Mouse (Mus musculus): ENCODE data around the gene Coa7. TPM values are rescaled to one million over a fixed set of nuclear protein-coding genes. Genes with fewer than 3 reads are reported as not detected.

The Coa7 gene
- polyA plus RNA-seq, 1 experiment from 2014 or later: 21.9 TPM

DNA sequence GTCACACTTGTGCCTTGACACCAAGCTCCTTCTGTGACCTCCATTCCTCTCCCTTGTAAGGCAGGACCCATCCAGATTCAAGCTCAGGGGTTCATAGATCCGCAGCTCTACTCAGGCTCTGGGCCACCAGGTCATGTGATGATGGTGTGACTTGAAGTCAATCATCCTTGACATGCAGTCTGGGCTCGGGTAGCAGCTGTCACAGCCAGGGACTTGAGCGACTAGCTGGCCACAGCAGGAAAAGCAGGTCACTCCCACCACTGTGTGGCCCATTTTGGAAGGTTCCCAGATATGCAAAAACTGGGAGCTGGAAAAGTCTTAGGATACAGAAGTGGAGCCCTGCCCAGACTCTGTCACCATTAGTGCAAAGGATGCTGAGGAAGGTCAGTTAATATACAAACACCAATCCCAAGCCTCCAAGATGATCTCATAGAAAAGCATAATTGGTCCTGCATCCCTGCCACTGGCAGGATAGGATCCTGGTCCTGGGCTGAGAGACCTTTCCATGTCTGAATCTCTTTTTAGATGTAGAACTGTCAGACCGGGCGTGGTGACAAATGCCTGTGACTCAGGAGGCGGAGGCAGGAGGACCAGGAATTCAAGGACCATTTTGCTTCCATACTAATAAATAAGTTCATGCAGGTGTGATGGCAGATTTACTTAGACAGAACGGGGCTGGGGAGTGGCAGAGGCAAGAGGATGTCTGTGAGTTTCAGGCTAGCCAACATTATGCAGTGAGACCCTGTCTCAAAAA lies 7.1 kb upstream of the Coa7 start:
- no peak overlapping the region for H3K9ac ChIP-seq
- H3K27me3 ChIP-seq: no peaks in the 10 kb centered on the region
- no peak overlapping the region for H3K27ac ChIP-seq (replicated peaks)
- no peaks in the 10 kb centered on the region for H3K9me3 ChIP-seq (replicated peaks)
- H3K4me2 ChIP-seq: no peak overlapping the region
- H3K4me1 ChIP-seq (replicated peaks): peaks cover 20% of the 10 kb centered on the region
- no peak overlapping the region for H3K4me3 ChIP-seq (replicated peaks)
- ATAC-seq (ENCODE audit: insufficient read depth): no peak
- H3K36me3 ChIP-seq (replicated peaks): no peaks in the 10 kb centered on the region
- 64% methylated on average over 7 of the region's 7 CpGs for WGBS (ENCODE audit: insufficient replicate concordance)

DNA sequence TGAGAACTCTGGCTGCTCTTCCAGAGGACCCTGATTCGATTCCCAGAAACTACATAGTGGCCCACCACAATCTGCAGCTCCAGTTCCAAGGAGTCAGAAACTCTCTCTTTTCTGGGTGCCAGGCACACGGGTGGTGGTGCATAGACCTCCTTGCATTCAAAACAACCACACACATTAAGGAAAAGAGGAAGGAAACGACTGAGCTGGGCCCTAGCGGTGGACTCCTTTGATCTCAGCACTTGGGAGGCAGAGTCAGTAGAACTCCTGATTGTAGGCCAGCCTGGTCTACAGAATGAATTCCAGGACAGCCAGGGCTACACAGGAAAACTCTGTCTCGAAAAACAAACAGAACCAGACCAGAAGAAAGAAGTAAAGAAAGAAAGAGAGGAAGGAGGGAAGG lies 4.4 kb upstream of the Coa7 start:
- H3K27me3 ChIP-seq: no peaks in the 10 kb centered on the region
- H3K4me2 ChIP-seq: no peak overlapping the region
- WGBS (ENCODE audit: insufficient replicate concordance): 35% methylated on average over 5 of the region's 5 CpGs
- ATAC-seq (ENCODE audit: insufficient read depth): no peak
- no peak overlapping the region for H3K9ac ChIP-seq
- peaks cover 18% of the 10 kb centered on the region for H3K4me1 ChIP-seq (replicated peaks)
- no peak overlapping the region for H3K27ac ChIP-seq (replicated peaks)
- H3K4me3 ChIP-seq (replicated peaks): no peak overlapping the region
- no peaks in the 10 kb centered on the region for H3K9me3 ChIP-seq (replicated peaks)
- no peaks in the 10 kb centered on the region for H3K36me3 ChIP-seq (replicated peaks)

DNA sequence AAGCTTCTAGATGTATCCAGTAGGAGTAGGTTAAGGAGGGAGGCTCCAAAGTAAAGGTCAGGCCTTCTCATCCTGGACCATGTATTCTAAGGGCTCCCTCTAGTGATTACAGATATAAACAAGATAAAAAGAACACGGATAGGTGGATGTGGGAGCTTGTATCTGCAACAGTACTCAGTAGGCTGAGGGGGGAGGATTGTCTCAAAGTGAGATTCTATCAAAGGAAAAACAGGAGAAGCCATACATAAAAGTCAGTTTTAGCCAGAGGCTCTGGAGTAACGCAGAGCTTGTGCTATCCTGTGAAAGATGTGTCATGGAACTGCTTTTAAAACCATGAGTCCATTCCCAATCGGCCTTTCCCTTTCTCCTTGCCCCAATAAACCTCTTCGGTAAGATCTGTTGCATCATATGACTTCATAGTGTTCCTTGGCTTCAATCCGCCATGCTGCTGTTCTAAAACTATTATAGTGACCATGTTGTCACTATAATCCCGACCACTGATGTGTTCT lies 815 bp upstream of the Coa7 start:
- no peak overlapping the region for H3K9ac ChIP-seq
- ATAC-seq (ENCODE audit: insufficient read depth): no peak
- 29% methylated on average over 6 of the region's 6 CpGs for WGBS (ENCODE audit: insufficient replicate concordance)

DNA sequence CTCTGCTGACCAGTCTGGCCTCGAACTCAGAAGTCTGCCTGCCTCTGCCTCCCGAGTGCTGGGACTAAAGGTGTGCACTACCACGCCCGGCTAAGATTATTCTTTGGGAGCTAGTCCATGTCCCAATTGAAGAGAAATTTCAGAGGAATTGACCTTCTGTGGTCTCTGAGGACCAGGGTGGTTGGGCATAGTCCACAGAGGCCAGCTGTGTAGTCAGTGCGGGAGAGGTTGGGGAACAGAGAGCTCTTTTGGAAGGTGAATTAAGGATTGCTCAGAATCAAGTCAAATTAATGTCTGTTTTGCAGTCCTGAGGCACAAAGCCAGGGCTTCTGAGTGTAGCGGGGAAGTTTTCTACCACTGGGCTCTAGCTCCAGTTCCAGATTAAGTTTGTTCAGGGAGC lies 1.9 kb downstream of the Coa7 start:
- ATAC-seq (ENCODE audit: insufficient read depth): no peak
- H3K36me3 ChIP-seq (replicated peaks): peaks cover 9% of the 10 kb centered on the region; the same call in 1 of the 2 replicates
- 0 out of 2 replicates have a peak overlapping the region, but pooled peaks have one; percentile 1 for H3K27ac ChIP-seq (replicated peaks)
- H3K4me1 ChIP-seq (replicated peaks): peaks cover 33% of the 10 kb centered on the region
- H3K27me3 ChIP-seq: no peaks in the 10 kb centered on the region
- WGBS (ENCODE audit: insufficient replicate concordance): 75% methylated on average over 6 of the region's 6 CpGs
- no peak overlapping the region for H3K4me3 ChIP-seq (replicated peaks)
- H3K4me2 ChIP-seq: no peak overlapping the region
- H3K9ac ChIP-seq: no peak overlapping the region
- no peaks in the 10 kb centered on the region for H3K9me3 ChIP-seq (replicated peaks)

More for the DNA sequence above, 815 bp upstream of the Coa7 start:
- Histone ChIP-seq H3K9me3 (replicated peaks) (no peaks in the 10 kb centered on the region), H3K27ac (replicated peaks) (0 out of 2 replicates have a peak overlapping the region, but pooled peaks have one; percentile 87), H3K4me2 (peak overlapping the region; percentile 77), H3K36me3 (replicated peaks) (no peaks in the 10 kb centered on the region), H3K4me1 (replicated peaks) (peaks cover 32% of the 10 kb centered on the region), H3K4me3 (replicated peaks) (peak overlapping the region; percentile 78), H3K27me3 (no peaks in the 10 kb centered on the region)

DNA sequence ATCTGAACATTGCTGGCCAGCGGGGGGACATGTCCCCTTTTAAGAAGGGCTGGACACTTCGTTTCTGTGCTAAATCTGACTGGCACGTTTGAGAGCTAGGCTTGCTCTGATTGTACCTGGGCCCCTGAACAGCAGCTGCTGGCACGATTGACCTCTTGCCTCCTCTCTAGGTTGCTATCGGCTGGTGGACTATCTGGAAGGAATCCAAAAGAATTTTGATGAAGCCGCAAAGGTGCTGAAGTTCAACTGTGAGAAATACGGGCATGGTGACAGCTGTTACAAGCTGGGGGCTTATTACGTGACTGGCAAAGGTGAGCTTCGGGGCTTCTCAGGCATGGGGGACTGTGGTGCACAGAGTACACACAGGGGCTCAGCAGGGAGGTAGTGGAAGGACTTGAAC lies 4.1 kb downstream of the Coa7 start:
- Histone ChIP-seq H3K36me3 (replicated peaks) (peaks cover 15% of the 10 kb centered on the region), H3K4me2 (no peak overlapping the region), H3K9me3 (replicated peaks) (no peaks in the 10 kb centered on the region), H3K9ac (no peak overlapping the region), H3K4me1 (replicated peaks) (peaks cover 33% of the 10 kb centered on the region), H3K27me3 (no peaks in the 10 kb centered on the region), H3K4me3 (replicated peaks) (no peak overlapping the region), H3K27ac (replicated peaks) (peak overlapping the region; percentile 66)
- WGBS (ENCODE audit: insufficient replicate concordance): 76% methylated on average over 9 of the region's 9 CpGs
- no peak for ATAC-seq (ENCODE audit: insufficient read depth)

DNA sequence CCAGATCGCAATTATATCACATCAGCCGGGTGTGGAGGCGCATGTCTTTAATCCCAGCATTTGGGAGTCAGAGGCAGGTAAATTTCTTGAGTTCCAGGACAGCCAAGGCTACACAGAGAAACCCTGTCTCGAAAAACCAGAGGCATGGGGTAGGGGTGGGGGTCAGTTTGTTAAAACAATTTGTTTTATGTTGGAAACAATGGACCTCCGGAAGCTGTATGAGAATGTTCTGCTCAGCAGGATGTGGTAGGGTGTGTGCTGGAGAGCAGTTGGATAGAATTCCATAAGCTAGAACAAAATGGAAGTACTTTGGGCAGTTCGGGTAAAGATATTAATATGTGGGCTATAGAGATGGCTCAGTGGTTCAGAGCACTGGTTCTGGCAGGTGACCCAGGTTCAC lies 7.5 kb downstream of the Coa7 start:
- H3K27ac ChIP-seq (replicated peaks): no peak overlapping the region
- H3K36me3 ChIP-seq (replicated peaks): peaks cover 29% of the 10 kb centered on the region
- peaks cover 17% of the 10 kb centered on the region for H3K4me1 ChIP-seq (replicated peaks)
- no peaks in the 10 kb centered on the region for H3K27me3 ChIP-seq
- ATAC-seq (ENCODE audit: insufficient read depth): no peak
- 81% methylated on average over 6 of the region's 6 CpGs for WGBS (ENCODE audit: insufficient replicate concordance)
- no peaks in the 10 kb centered on the region for H3K9me3 ChIP-seq (replicated peaks)
- H3K4me2 ChIP-seq: no peak overlapping the region
- H3K4me3 ChIP-seq (replicated peaks): no peak overlapping the region
- H3K9ac ChIP-seq: no peak overlapping the region

DNA sequence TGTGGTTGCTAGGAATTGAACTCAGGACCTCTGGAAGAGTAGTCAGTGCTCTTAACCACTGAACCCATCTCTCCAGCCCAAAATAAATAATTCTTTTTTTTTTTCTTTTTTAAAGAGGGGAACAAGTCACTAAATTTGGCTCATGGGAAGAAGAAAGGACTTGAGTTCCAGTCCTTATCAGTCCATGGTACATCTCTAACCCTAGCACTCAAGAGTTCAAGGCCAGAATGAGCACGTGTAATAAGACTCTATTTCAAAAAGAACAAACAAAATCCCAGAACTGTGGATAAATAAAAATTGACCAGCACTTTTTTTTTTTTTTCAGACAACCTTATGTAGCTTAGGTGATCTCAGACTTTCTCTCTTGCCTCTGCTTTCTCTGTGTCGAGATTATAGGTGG lies 8.8 kb downstream of the Coa7 start:
- H3K9me3 ChIP-seq (replicated peaks): no peaks in the 10 kb centered on the region
- no peak overlapping the region for H3K27ac ChIP-seq (replicated peaks)
- H3K27me3 ChIP-seq: no peaks in the 10 kb centered on the region
- no peak overlapping the region for H3K4me2 ChIP-seq
- ATAC-seq (ENCODE audit: insufficient read depth): no peak
- peaks cover 10% of the 10 kb centered on the region for H3K4me1 ChIP-seq (replicated peaks)
- H3K4me3 ChIP-seq (replicated peaks): no peak overlapping the region
- H3K36me3 ChIP-seq (replicated peaks): peaks cover 29% of the 10 kb centered on the region
- WGBS (ENCODE audit: insufficient replicate concordance): 58% methylated on average over 2 of the region's 2 CpGs
- H3K9ac ChIP-seq: no peak overlapping the region

DNA sequence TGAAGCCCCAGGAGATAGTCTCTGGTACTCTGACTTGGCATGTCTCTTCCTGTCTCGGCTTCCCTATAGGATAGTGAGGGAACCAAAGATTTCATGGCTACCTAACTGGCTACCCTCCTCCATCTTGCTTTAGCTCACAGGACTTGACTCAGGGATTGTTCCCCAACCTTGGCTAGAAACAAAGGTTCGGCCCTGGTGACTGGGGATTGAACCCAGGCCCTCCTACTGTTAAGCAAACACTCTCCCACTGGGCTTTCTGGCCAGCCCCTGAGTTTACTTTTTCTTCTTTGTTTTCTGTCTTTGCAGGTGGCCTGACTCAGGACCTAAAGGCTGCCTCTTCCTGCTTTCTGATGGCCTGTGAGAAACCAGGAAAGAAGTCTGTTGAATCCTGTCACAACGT lies 9.9 kb downstream of the Coa7 start:
- Histone ChIP-seq H3K36me3 (replicated peaks) (peaks cover 27% of the 10 kb centered on the region), H3K9ac (no peak overlapping the region), H3K4me2 (no peak overlapping the region), H3K4me1 (replicated peaks) (peaks cover 8% of the 10 kb centered on the region), H3K9me3 (replicated peaks) (no peaks in the 10 kb centered on the region), H3K27ac (replicated peaks) (0 out of 2 replicates have a peak overlapping the region, but pooled peaks have one; percentile 3), H3K27me3 (no peaks in the 10 kb centered on the region), H3K4me3 (replicated peaks) (no peak overlapping the region)
- whole genome bisulfite sequencing (ENCODE audit: insufficient replicate concordance): 68% methylated on average over 3 of the region's 3 CpGs
- ATAC-seq (ENCODE audit: insufficient read depth): 0 out of 2 replicates have a peak, but pooled peaks have one; percentile 8

DNA sequence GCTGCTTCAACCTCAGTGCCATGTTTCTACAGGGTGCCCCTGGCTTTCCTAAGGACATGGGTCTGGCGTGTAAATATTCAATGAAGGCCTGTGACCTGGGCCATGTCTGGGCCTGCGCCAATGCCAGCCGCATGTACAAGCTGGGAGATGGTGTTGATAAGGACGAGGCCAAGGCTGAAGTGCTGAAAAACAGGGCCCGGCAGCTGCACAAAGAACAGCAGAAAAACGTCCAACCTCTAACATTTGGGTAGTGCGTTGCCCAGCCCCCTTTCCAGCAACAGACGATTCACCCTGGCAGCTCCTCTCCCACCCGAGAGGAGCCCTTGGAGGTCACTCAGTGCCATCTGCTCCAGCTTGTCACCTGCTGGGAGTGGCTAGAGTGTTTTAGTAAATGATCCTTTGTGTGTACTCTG lies 10.4 kb downstream of the Coa7 start:
- no peaks in the 10 kb centered on the region for H3K27me3 ChIP-seq
- 0 out of 2 replicates have a peak, but pooled peaks have one; percentile 23 for ATAC-seq (ENCODE audit: insufficient read depth)
- 0 out of 2 replicates have a peak overlapping the region, but pooled peaks have one; percentile 3 for H3K27ac ChIP-seq (replicated peaks)
- H3K4me3 ChIP-seq (replicated peaks): no peak overlapping the region
- no peak overlapping the region for H3K4me2 ChIP-seq
- no peaks in the 10 kb centered on the region for H3K9me3 ChIP-seq (replicated peaks)
- WGBS (ENCODE audit: insufficient replicate concordance): 60% methylated on average over 9 of the region's 9 CpGs
- peaks cover 25% of the 10 kb centered on the region for H3K36me3 ChIP-seq (replicated peaks)
- no peak overlapping the region for H3K9ac ChIP-seq
- H3K4me1 ChIP-seq (replicated peaks): peaks cover 8% of the 10 kb centered on the region

DNA sequence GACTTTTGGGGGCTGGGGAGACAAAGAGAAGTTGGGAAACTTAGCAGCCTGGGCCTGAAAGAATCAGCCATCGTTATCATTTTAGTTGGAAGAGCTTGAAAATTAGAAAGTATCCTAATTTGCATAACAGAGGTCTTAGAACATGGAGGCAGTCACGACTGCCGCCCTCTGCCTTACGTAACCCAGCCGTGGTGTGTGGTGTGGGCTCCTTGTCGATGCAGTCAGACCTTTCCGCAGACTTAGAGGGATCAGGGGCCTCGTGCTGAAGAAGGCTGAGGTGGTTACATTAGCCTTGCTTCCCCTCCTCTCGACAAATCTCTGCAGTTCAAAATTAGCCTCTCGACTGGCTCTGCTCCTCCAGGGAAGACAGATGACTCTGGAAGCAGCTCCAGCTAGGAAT lies 10.9 kb downstream of the Coa7 start:
- no peak overlapping the region for H3K4me2 ChIP-seq
- no peak overlapping the region for H3K4me3 ChIP-seq (replicated peaks)
- no peak overlapping the region for H3K27ac ChIP-seq (replicated peaks)
- ATAC-seq (ENCODE audit: insufficient read depth): no peak
- no peak overlapping the region for H3K9ac ChIP-seq
- no peaks in the 10 kb centered on the region for H3K9me3 ChIP-seq (replicated peaks)
- H3K36me3 ChIP-seq (replicated peaks): peaks cover 22% of the 10 kb centered on the region
- WGBS (ENCODE audit: insufficient replicate concordance): 66% methylated on average over 10 of the region's 10 CpGs
- H3K27me3 ChIP-seq: no peaks in the 10 kb centered on the region
- peaks cover 8% of the 10 kb centered on the region for H3K4me1 ChIP-seq (replicated peaks)

DNA sequence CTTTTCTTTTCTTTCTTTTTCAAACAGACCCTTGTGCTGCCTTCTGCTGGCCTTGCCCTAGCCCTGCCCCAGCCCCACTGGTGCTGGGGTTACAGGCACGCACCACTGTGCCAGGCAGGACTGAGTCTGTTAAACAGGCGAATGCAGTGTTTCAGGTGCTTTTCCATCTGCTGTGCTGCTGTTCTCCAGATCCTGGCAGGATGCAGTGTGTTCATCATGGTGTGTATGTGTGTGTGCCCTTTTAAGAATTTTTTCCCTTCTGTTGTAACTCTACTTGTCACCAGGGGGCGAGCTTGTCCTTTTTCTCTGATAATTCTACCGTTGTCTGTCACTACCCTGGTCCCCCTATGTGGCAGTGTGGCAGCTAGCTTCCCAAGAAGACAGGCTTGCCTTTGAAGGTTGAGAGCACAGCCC lies 11.3 kb downstream of the Coa7 start:
- Histone ChIP-seq H3K9me3 (replicated peaks) (no peaks in the 10 kb centered on the region), H3K9ac (no peak overlapping the region), H3K4me2 (no peak overlapping the region), H3K36me3 (replicated peaks) (peaks cover 19% of the 10 kb centered on the region; the same call in 1 of the 2 replicates), H3K4me1 (replicated peaks) (peaks cover 8% of the 10 kb centered on the region), H3K27me3 (no peaks in the 10 kb centered on the region), H3K27ac (replicated peaks) (no peak overlapping the region), H3K4me3 (replicated peaks) (no peak overlapping the region)
- 19% methylated on average over 4 of the region's 4 CpGs for WGBS (ENCODE audit: insufficient replicate concordance)
- no peak for ATAC-seq (ENCODE audit: insufficient read depth)

Measured in liver, embryonic 15.5 days (tissue).